Mouse (Mus musculus): Measurements from ENCODE around the gene Ramp1.

GRCm38 (mm10) chr1:91176026-91176425, 3.6 kb upstream of the Ramp1 start:
- TF ChIP-seq CTCF (IDR thresholded peaks at IDR 0.05; ENCODE audit: borderline replicate concordance, control insufficient read depth, extremely low read depth, insufficient read depth, low read length, poor library complexity) (no peak), POLR2A (IDR thresholded peaks at IDR 0.05; ENCODE audit: control insufficient read depth, extremely low read depth, insufficient read depth, low read length, poor library complexity) (no peak)

Measured in thymus, adult 2 months (tissue).